Mouse (Mus musculus): Measurements from ENCODE around the gene Zfp646.

DNA sequence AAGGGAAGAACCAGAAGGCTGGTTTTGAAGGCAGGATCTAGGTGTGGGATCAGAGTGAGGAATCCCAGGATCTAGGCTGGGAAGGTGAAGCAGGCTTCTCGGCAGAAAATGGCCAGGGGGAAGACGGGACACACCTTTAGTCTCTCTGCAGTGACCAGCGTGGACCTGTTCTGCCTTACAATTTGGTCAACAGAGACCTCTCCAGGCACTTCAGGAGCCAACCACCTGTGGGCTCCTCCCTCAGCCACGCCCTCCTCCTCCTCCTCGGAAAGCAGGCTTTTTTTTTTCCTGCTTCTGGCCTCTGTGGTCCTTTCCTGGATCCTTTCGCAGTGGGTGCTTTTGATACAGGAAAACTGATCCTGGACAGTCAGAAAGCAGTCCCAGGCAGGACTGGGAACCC, 53.9 kb downstream of the Zfp646 start, which contains the start of gene Prss8:
- TF ChIP-seq CTCF (IDR thresholded peaks at IDR 0.05; ENCODE audit: control insufficient read depth, insufficient read depth, insufficient read length): no peak
- no peak for TF ChIP-seq USF1 (IDR thresholded peaks at IDR 0.05; ENCODE audit: low read depth)
- no peak for TF ChIP-seq MAX (IDR thresholded peaks at IDR 0.05)
- TF ChIP-seq CEBPB (IDR thresholded peaks at IDR 0.05; ENCODE audit: low read depth): no peak
- TF ChIP-seq MYOD1 (IDR thresholded peaks at IDR 0.05; ENCODE audit: control insufficient read depth, insufficient read length, low read depth): no peak
- no peak for TF ChIP-seq FOSL1 (IDR thresholded peaks at IDR 0.05; ENCODE audit: insufficient read depth, low read length, poor library complexity, severe bottlenecking)
